Mouse (Mus musculus): ENCODE results near the gene Mapk9.

Mapk9 gene

GRCm38 (mm10) chr11:49841886-49842285, 4.7 kb upstream of the Mapk9 start:
- DNase-seq: no peak

- no peak for DNase-seq
Observed at GRCm38 (mm10) chr11:49842718-49843117, 3.8 kb upstream of the Mapk9 start.

DNA sequence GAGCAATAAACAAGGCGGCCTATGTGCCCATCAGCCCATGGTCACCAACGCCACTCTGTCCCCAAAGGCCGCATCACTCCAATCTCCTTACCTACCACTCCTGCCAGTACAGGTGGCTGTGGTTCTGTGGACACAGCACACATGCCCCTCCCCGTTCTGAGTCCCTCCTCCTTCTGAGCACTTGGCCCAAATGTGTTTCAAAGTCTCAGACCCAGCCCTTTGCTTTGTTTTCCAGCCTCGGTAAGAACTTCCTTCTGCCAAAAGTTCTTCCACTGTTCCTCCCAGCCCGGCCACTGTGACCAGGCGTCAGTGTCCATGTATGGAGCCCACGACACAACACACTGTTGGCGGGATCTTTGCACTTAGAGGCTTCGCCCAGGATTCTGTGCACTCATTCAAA, 2.2 kb upstream of the Mapk9 start:
- DNase-seq: no peak

GRCm38 (mm10) chr11:49844969-49845368, 1.6 kb upstream of the Mapk9 start:
- peak; percentile 67 for DNase-seq

- DNase-seq: no peak
Observed at GRCm38 (mm10) chr11:49845958-49846357, 593 bp upstream of the Mapk9 start.

DNA sequence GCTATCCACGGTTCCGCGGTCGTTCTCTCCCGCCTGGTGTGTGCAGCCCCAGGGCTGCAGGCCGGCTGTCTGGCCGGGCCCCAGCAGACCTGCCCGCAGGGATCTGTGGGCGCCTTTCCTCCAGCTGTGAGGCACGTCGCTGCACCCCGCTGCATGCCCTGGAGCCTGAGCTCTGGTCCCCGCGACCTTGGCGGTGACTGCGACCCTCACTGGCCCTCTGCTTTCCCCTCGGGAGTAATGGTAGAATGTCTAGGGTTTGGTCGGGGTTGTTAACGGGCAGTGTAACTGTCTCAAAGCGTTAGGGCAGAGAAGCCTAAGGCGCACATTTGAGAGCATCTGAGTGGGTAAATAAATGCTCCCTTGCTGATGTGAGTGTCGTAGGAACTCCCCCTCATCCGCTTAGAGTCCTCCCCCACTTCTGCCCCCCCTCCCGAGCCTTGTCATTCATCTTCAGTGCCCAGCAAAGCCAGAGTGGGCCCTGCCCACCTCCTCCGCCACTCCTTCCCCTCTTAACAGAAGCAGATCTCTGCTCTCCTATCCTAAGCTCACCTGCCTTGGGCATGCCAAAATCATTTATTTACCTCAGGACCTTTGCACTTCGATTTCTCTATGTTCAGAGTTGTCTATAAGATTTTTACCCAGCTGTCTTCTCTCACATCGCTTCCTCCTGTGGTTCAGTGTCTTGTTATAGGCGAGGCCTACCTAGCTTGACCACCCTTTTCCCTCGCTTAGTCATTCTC, 690 bp downstream of the Mapk9 start:
- no peak for DNase-seq

DNA sequence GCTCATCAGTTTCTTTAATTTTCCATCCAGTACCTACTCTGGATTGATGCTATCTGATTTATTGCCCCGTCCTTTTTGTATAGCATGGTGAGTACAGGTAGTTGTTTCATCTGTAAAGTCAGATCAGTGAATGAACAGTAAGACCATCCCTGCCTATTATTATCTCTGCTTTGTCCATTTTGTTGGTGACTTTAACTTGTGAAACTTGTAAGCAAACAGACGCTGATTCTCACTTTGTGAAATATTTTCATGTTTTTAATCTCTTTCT, 1.2 kb downstream of the Mapk9 start:
- DNase-seq: no peak

DNA sequence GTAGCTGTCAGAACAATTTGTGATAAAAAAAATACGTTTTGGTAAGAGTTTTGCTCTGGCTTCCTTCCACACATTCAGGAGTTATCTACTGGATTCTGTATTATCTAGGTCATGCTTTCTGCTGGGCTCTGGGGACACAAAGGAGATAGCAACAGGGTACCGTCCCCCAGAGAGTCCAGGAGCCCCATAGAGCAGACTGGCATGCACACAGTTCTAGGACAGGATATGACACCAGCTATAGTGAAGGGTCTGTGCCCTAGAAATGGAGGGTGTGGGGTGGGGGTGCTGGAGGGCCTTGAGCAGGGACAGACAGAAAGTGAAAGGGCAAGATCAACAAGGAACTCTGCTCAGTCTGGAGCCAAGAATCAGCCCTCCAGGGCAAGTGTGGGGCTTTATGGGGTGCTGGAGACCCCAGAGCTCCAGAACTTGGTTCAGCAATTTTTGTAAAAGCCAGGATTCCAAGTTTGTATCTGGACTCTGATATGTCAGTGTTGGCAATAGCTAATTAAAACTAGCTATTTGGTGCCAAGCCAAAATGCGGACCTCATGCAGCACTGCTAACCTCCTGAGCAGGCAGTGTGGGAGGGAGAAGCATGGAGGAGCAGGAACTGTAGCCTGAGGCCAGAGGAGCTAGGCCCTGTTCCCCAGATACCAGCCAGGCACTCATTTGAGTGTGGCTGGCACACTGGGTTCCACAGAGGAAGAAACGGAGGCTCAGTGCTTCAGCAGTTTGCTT, 1.7 kb downstream of the Mapk9 start:
- no peak for DNase-seq

- no peak for DNase-seq
Observed at GRCm38 (mm10) chr11:49850331-49850730, 3.8 kb downstream of the Mapk9 start.

- DNase-seq: peak; percentile 10
Observed at GRCm38 (mm10) chr11:49855144-49855543, 8.6 kb downstream of the Mapk9 start.

DNA sequence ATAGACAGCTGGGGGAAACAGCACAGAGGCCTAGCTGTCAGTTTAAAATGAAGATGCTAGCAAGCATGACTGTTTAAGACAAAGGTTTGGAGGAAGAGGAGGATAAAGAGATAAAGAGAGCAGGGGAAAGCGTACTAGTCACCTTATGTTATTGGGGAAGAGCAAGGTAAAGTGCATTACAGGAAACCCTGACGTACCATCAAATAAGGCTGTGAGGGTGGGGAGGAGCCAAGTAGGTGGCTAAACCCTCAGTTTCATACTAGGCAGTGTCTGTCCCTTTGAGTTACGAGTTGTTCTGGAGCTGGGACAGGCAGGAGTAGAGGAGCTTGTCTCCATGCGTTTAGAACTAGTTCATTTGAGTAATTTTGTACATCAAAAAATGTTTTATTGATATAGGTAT, 14.6 kb downstream of the Mapk9 start:
- DNase-seq: no peak

GRCm38 (mm10) chr11:49863926-49864325, 17.4 kb downstream of the Mapk9 start:
- DNase-seq: no peak

DNA sequence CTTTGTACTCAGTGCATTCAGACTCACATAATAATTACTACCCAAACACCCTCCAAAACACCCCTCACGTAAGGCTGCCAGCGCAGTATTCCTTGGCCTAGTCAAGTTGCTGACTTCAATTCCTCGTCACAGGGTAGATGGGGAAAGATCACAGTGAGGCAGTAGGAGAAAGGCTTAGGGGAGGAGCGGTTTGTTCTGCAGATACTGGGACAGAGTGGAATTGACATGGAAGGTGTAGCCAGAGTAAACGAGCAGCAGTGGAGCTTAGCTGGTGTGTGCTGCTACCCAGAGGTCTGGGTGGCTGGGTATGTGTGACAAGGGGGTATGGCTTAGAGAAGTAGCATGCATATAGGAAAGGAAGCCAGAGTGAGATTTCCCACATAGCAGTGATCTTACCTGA, 20.8 kb downstream of the Mapk9 start:
- no peak for DNase-seq

GRCm38 (mm10) chr11:49869762-49870161, 23.2 kb downstream of the Mapk9 start:
- peak; percentile 63 for DNase-seq

DNA sequence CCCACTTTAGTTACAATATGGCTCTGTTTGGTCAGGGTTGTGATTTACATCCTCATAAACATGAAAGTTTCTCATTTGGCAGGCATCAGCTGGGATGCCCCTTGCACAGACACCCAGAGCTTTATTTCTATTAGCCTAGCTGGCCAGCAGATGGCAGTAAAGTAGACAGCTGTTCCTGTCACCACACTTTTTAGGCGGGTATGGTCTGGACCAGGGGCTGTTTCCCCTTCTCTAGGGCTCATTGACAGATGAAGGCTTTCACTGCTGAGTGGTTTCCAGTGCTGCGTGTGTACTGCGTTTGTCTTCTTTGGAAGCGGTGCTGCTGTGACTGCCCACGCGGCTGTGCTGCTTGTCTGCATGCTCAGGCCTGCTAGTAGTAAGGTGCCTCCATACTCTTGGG, 25.4 kb downstream of the Mapk9 start:
- peak; percentile 20 for DNase-seq

DNA sequence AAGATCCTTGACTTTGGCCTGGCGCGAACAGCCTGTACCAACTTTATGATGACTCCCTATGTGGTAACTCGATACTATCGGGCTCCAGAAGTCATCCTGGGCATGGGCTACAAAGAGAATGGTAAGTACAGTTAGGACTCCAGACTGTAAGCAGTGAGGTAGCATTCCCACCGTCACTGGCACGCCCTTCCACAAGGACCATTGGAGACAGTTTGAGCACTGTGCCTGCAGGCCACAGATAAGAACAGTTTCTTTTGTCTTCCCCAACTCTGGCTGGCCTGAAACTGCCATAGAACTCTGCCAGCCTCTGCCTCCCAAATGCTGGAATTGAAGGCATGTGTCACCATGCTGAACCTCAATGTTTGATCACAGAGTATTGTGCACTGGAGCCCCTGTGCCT, 26.2 kb downstream of the Mapk9 start:
- DNase-seq: no peak

DNA sequence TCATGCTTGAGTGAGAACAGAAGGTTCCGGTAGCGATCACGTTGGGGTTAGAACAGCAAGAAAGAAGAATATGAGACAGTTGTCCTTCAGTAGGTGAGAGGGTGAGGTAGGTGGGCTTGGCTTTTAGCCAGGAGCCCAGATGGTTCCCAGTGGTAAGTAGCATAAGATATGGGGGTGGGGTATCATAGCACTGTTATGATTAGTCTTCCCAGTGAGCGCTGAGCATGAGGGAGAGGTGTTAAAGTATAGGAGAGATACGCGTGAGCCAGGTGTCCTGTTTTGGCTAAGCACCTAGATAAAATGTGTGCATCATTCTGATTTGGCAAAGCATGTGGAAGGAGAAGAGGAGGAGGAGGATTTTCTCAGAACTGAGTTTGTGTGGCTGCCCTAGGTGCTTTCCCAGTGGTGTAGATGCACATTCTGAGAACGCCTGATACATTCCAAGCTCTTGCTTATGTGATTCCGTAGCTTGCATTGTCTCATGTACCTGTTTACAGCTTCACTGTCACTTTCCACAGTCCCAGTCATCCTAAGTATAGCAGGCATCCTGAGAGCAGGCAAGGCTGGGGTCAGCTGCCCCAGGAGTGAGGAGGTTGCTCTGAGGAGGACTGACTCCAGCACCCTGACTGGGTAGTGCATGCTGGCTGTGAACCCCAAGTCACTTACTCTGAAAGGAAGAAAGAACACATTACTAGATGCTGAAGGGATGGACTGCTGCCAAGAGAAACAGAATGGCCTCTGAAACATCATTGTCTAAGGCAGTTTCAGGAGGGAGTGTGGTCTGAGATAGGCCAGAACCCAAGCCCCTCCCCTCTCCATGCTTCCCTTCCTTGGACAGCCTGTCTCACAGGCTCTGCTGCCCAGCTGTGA, 30.6 kb downstream of the Mapk9 start:
- no peak for DNase-seq

- DNase-seq: no peak
Observed at GRCm38 (mm10) chr11:49879950-49880642, 33.5 kb downstream of the Mapk9 start.

DNA sequence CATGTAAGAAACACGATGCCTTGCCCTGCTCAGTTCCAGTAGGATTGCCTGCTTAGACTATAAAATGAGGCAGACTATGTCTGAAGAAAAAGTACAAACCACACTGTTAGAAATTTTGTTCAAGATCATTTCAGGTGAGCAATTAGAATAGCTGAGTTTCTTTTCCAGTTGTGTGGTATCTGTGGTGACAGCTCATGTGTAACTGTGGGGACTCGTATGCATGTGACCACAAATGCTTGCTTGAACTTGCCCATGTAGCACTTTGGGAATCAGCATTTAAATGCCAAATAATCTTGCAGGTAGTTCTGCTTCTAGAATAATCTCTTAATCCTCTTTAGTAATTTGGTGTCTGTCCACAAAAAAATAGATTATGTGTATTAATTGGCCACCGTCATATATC, 36.8 kb downstream of the Mapk9 start:
- DNase-seq: no peak

DNA sequence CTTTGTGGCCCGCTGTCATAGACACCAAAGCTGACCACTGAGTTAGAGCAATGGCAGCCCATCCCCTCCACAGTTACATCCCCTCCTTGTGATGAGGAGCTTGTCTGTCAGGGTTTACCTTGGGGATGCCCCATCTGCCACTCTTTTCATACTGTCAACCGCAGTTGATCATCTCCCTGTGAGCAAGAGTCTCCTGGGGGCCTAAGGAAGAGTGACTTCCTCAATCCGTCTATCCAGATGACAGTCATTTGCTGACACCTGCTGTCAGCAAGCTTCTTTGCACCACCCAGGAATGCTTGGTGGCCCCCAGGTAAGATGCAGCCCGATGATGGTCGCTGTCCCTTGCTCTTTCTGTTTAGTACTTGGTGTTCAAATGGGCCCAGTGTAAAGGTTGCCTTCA, 41.9 kb downstream of the Mapk9 start:
- no peak for DNase-seq

- DNase-seq: no peak
Observed at GRCm38 (mm10) chr11:49891993-49892392, 45.4 kb downstream of the Mapk9 start.

DNA sequence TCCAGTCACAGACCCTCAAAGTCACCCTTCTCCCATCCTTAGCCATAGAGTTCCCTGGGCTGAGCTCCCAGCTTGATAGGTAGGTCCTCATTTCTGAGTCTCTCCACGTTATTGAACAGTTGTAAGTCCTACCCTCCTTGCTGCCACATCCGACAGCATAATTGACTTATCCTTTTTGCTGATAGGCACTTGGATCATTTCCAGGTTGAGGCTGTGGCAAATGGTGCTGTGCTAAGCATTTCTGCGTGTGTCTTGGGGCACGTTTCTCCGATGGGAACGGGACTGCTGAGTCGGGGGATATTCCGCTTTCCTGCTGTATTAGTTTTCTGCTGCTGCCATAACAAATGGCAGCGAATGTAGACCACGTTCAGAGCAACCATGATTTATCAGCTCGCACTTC, 47.3 kb downstream of the Mapk9 start:
- DNase-seq: no peak

DNA sequence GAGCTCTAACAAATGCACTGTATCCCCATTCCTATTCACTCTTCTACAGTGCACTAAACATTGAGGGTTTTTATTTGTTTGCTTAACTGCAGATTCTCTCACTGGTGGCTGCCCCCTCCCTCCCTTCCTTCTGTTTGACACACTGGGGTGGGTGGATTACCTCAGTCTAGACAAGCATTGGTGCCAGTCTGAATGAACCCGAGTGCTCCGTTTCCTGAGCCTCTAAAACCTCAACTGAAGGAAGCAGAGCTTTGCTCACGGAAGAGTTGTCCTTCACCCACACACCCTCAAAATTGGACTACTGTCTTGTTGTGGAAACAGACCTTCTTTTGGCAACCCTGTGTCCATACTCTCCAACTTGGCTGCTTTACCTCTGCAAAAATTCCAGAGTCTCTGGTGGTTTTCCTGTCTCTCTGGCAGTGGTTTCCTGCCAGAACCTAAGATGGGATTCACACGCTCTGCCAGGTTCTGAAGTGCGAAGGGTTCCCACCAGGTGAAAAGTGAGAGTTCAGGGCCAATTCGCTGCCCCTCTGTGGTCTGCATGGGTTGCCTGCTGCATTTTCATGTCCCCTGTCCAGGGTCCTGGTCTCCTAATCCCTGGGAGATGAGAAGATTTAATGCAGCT, 49.5 kb downstream of the Mapk9 start:
- no peak for DNase-seq
